Mouse (Mus musculus) brown adipose tissue, adult 24 weeks (tissue): ENCODE results near the gene Aicda. TPM values are rescaled to one million over a fixed set of nuclear protein-coding genes. Genes with fewer than 3 reads are reported as not detected.

ENCODE experiments used
- H3K27ac ChIP-seq: fragments of 200-500 bp; replicated peaks from 2 replicates; pipeline ENCODE4 v1.5.1; 2012; ENCODE audit warnings: low read depth, mild to moderate bottlenecking, low read length
- H3K4me1 ChIP-seq: fragments of 200-500 bp; 2 replicates; pipeline ENCODE4 v1.6.1; 2012; ENCODE audit warnings: low read length, mixed read lengths; ENCODE audit not compliant: control insufficient read depth, insufficient read depth, insufficient read length
- H3K4me3 ChIP-seq: fragments of 200-500 bp; 2 replicates; pipeline ENCODE4 v1.5.1; 2012; ENCODE audit warnings: low read depth, mild to moderate bottlenecking, low read length, moderate library complexity; ENCODE audit not compliant: insufficient read depth
- polyA plus RNA-seq: library from polyadenylated mRNA; stranded (reverse); fragments of >200 nt; gene quantifications from 2 replicates; pipeline ENCODE4 v1.2.4, GENCODE M21; 2012; ENCODE audit not compliant: missing spikeins, insufficient read depth, insufficient read length

Aicda gene
- polyA plus RNA-seq, 1 experiment = not detected

DNA sequence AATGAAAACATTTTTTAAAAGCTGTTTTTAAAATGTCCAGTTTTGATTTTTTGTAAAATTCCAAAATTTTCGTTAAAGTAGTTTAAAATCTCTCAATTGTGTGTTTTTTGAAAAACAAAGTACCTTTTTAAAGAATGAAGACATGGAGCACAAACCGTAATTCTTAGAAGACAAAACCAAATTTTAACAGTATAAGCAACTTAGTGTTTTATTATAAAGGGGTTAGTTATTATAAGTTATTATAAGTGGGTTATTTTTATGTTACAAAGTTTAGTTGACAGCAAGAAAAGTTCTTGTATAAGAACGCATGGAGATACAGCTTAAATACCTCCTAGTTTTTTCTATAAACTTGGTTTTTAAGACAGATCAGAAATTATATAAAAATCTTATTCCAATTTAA, 48.0 kb downstream of the Aicda start:
- Histone ChIP-seq H3K4me1 (peaks cover 8% of the 10 kb centered on the region), H3K4me3 (peak overlapping the region; percentile 75), H3K27ac (no peak overlapping the region)

DNA sequence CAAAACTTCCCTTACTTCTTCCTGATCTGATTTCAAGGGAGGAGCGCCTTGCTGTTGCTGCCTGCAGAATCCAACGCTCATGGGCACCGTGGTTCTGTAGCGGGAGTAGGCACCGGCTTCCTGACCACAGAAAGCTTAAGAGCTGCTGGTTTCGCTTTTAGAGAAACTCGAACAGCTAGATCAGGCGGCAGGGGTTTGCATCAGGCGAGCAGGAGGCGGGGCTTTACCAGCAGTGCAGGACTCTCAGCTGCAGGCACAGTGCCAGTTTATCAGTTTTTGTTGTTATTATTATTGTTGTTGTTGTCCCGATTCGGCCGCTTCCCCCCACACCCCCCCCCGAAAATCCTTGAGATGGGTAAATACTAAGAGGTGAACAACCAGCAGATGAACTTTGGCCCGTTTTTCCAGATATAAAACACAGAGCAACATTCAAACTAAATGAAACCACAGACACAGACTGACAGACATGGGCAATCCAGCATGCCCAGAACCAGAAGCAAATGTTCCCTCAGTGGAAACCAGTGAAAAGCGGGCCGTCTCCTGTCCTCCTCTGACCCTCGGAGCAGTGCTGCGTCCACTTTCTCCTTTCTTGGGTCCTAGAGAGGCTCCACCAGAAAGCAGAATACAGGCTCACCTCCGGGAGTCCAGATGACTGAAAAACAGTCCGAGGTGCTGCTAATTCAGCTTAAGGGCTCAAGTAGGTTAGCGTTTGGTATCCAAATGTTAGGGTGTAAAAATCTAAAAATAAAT, 48.8 kb downstream of the Aicda start, which contains the start of gene Apobec1:
Gene Apobec1 (minus strand): TSS at position 203 of the 750 bp plus-strand sequence.
- peaks cover 8% of the 10 kb centered on the region for H3K4me1 ChIP-seq
- peak within 1 kb of the TSS; percentile 93 for H3K27ac ChIP-seq
- H3K4me3 ChIP-seq = peak within 1 kb of the TSS; percentile 75

DNA sequence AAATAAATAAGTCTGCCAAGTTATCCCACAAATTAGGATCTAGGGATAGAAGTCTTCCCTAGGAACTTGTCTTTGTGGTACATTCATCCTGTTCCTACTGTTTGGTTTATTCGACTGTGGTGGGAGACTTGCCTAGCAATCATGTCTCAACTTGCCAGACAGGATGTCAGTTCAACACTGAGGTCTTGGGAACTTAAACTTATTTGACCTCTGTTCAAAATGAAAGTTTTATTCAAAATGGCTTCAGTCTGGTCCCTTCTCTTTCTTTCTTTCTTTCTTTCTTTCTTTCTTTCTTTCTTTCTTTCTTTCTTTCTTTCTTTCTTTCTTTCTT, 49.4 kb downstream of the Aicda start:
- Histone ChIP-seq H3K4me3 (0 out of 2 replicates have a peak overlapping the region, but pooled peaks have one; percentile 75), H3K4me1 (peaks cover 8% of the 10 kb centered on the region), H3K27ac (peak overlapping the region; percentile 93)

DNA sequence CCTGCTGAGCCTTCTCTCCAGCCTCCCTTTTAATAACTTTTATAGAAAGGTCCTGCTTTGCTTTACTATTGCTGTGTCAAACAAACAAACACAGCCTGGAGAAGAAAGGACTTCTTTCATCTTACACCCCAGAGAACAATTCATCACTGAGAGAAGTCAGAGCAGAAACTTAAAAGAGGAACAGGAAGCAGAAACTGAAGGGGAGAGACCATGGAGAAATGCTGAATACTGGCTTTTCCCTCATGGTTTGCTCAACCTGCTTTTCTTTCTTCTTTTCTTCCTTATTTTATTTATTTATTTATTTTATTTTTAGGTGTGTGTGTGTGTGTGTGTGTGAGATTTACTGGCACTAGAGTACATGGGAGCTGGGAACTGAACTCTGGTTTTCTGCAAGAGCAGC, 50.7 kb downstream of the Aicda start:
- H3K4me3 ChIP-seq = no peak overlapping the region
- peak overlapping the region; percentile 70 for H3K27ac ChIP-seq
- H3K4me1 ChIP-seq = no peaks in the 10 kb centered on the region

DNA sequence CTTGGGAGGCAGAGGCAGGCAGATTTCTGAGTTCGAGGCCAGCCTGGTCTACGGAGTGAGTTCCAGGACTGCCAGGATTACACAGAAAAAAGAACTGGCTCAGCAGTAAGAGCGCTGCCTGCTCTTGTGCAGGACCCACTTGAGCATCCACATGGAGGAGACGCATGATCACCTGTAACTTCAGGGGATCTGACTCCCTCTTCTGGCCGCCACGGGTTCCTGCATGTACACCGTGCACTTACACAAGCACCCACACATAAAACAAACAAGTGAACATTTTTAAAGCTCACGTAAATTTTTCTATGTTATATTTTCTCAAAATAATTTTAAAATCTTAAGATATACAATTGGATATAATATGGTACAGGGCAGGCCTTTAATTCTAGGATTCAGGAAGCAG, 51.9 kb downstream of the Aicda start:
- Histone ChIP-seq H3K4me1 (no peaks in the 10 kb centered on the region), H3K27ac (no peak overlapping the region)

DNA sequence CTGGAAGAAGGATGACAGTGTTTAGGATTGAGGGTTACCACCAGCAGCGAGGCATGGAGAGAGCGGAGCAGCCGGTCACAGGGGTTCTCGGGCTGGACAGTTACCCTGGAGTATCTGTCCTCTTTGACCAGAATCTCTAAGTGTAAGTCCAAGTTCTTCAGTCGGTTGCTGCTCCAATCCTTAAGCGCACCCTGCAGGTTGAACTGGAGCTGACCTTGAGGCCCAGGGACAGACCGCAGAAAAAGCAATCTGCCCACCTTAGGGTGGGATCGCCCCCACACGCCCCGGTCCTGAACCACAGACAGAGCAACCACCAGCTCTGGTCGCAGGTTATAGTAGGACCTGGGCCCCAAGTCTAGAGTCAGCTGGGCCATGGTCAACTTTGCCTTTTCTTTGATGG, 53.1 kb downstream of the Aicda start:
- Histone ChIP-seq H3K27ac (no peak overlapping the region), H3K4me3 (no peak overlapping the region), H3K4me1 (no peaks in the 10 kb centered on the region)

More for the DNA sequence above, 51.9 kb downstream of the Aicda start:
- no peak overlapping the region for H3K4me3 ChIP-seq

DNA sequence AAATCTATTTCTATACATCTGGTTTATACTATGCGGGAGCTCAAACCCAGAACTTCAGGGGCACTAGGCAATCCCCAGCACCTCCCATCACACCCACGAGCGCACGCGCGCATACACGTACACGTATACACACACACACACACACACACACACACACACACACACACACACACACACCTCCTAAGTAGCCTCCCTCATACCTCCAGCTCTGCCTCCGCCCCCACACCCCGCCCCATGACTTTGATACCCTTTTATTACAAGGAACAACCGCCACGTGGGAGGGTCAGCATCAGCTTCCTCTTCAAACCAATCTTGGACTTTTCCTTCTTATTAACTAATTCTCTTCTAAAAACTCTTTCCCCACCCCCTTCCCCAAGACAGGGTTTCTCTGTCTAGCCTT, 54.1 kb downstream of the Aicda start:
- Histone ChIP-seq H3K27ac (no peak overlapping the region), H3K4me1 (no peaks in the 10 kb centered on the region), H3K4me3 (no peak overlapping the region)

DNA sequence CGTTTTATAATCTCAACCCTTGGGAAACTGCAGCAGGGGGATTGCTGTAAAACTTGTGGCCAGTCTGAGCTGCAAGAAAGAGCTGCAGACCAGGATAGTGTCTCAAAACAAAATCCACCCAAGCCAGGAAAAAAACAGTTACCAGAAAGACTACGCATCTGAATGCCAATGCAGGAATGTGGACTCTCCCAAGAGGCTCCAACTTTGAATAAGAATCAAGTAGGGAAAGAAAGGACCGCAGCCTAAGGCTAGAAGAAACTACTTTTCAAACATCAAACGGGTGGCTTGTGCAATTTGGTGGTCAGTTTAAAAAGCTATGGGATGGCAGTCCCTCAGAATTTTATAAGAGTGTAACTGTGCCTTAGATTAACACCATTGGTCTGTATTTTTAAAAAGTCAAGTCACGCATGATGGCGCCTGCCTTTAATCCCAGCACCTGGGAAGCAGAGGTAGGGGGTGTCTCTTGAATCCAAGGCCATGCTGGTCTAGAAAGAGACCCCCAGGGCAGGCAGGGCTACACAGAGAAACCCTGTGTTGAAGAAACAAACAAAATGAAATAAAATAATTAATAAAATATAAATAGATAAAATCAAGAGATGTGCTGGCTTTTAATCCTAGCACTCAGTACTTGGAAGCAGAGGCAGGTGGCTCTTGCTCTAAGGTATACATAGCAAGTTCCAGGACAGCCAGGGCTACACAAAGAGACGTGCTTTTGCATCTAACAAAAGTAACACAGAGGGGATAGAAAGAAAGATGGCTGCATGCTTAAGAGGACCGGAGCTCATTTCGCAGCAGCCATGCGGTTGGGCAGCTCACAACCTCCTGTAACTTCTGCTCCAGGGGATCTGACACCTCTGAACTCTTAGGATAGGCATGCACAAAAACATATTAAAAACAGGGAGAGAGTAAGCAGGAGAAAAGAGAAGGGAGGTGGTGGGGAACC, 55.1 kb downstream of the Aicda start:
- no peak overlapping the region for H3K4me3 ChIP-seq
- no peak overlapping the region for H3K27ac ChIP-seq

DNA sequence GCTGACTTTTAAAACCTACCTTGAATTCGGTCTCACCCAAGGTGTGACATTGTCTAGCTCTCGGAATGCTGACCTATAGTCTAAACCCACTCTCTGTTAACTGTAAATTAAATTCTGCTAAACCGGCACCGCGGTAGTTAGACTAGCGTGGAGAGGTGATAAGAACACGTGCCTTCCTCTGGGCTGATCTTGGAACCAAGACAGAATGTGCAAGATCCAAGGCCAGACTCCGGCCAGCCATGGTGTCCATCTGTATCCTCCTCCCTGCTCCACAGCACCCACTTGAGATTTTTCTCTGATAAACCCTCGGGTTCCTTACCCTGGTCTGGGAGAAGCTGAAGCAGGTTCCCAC, 55.8 kb downstream of the Aicda start:
- no peaks in the 10 kb centered on the region for H3K4me1 ChIP-seq
- no peak overlapping the region for H3K4me3 ChIP-seq
- no peak overlapping the region for H3K27ac ChIP-seq

More for the DNA sequence above, 55.1 kb downstream of the Aicda start:
- no peaks in the 10 kb centered on the region for H3K4me1 ChIP-seq

DNA sequence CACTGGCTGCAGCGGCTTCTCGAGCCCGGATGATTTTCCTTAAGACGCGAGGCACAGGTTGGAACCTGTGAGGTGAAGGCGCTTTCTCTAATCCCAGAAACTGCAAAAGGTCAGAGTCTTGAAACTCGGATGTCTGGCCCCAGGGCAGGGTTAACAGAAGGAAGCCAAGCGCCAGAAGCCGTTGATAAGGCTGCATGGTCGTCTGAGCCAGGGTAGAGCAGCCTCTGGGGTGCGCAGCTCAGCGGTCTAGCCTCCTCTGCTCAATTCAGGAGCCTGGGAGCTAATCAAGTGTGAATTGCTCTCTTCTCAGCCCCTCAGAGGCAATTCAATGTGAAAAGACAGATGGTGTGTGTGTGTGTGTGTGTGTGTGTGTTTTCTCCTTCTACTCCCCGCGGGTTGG, 56.2 kb downstream of the Aicda start, which contains the start of gene Gdf3:
Gene Gdf3 (minus strand): TSS at position 317 of the 400 bp plus-strand sequence.
- H3K4me1 ChIP-seq = no peaks in the 10 kb centered on the region
- H3K27ac ChIP-seq = no peak within 1 kb of the TSS
- H3K4me3 ChIP-seq = no peak within 1 kb of the TSS

DNA sequence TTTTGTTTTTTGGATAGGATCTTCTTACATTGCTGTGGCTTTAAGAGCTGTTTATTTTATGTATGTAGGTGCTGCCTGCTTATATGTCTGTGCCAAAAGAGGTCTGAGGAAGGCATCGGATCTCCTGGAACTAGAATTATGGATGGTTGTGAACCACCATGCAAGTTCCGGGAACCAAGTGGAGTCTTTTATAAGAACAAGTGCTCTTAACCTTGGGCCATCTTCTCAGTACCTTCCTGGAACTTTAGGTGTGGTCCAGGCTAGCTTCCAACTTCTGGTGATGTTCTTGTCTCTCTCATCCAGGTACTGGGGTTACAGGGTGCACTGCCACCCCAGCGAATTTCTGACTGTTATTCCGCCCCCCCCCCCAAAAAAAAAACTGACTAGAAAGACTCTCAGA, 58.8 kb downstream of the Aicda start:
- no peaks in the 10 kb centered on the region for H3K4me1 ChIP-seq
- no peak overlapping the region for H3K4me3 ChIP-seq
- H3K27ac ChIP-seq = no peak overlapping the region

Other genes starting within 250 kb of the Aicda start
- 55.2 and 61.5 TPM in 2 replicates for gene M6pr, start 245.1 kb upstream of the Aicda start, polyA plus RNA-seq
- 4.9 and 5.8 TPM in 2 replicates for gene Phc1, start 213.2 kb upstream of the Aicda start, polyA plus RNA-seq
- not detected in 2 replicates for gene Rimklb, start 55.0 kb upstream of the Aicda start, polyA plus RNA-seq
- 21.7 and 49.7 TPM in 2 replicates for gene Mfap5, start 48.0 kb upstream of the Aicda start, polyA plus RNA-seq
- 14.6 and 16.9 TPM in 2 replicates for gene Apobec1, start 48.6 kb downstream of the Aicda start, polyA plus RNA-seq
- gene Gdf3, start 56.3 kb downstream of the Aicda start, polyA plus RNA-seq = not detected in 2 replicates
- gene Dppa3, start 72.6 kb downstream of the Aicda start, polyA plus RNA-seq = not detected in 2 replicates
- not detected in 2 replicates for gene Nanog, start 153.7 kb downstream of the Aicda start, polyA plus RNA-seq
- gene Slc2a3, start 247.8 kb downstream of the Aicda start, polyA plus RNA-seq = 0.83 and 2.9 TPM in 2 replicates